Mouse (Mus musculus): Measurements from ENCODE around the gene Fhad1. TPM values are rescaled to one million over a fixed set of nuclear protein-coding genes. Genes with fewer than 3 reads are reported as not detected.
A peak's percentile ranks its signal among the peaks of the same experiment; 100 is the strongest.

The Fhad1 gene
- polyA plus RNA-seq, 1 experiment from 2014 or later = 5.2 TPM

DNA sequence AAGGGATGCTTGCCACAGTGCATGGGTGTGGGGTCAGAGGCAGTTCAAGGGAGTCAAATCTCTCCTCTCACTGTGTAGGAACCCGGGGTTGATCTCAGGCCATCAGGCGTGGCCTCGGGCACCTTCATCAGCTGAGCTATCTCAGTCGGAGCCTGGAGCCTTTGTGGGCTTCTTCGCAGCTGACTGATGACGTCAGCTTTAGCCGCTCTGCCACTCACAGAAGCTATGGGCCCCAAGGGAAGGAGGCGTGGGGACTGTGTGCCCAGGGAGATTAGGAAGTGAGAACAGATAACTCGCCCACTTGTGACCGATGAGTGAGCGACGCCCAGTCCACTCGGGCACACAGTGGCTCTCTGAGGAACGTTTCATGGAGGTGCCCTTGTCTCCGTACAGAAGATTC is 2.8 kb upstream of the Fhad1 start:
- Histone ChIP-seq H3K27me3 (ENCODE audit: control insufficient read depth, insufficient read depth, low read length) (no peaks in the 10 kb centered on the region), H3K27ac (ENCODE audit: low read depth, low read length) (no peak overlapping the region), H3K36me3 (ENCODE audit: control insufficient read depth, insufficient read depth, low read length) (no peaks in the 10 kb centered on the region), H3K4me2 (ENCODE audit: low read depth, low read length) (no peak overlapping the region), H3K9me3 (ENCODE audit: control insufficient read depth, low read length) (no peaks in the 10 kb centered on the region), H3K9ac (replicated peaks; ENCODE audit: low read depth, low read length) (no peak overlapping the region), H3K4me3 (ENCODE audit: low read depth, low read length) (no peak overlapping the region), H3K4me1 (ENCODE audit: control insufficient read depth, insufficient read depth, low read length) (peaks cover 9% of the 10 kb centered on the region; the same call in 1 of the 2 replicates)
- WGBS = 56% methylated on average over 15 of the region's 15 CpGs
- ATAC-seq (ENCODE audit: low read depth) = no peak

DNA sequence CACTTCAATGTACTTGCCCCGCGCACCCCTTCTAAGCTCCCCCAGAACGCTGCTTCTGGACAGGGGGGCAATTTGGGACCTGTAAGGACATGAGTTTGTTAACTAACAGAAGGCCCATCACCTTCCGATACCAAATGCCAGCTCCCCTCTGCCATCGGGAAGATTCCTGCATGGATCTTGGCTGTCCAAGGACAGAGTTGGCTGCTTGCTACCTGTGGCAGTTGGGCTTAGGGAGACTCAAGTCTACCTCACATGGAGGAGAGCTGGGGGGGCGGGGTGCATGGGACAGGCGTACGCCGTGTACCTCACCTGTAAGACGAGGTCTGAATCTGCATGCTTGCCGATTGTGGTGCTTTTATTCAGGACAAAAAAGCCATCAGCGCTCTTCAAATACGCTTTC is 3.6 kb downstream of the Fhad1 start:
- Histone ChIP-seq H3K9ac (replicated peaks; ENCODE audit: low read depth, low read length) (no peak overlapping the region), H3K4me2 (ENCODE audit: low read depth, low read length) (no peak overlapping the region), H3K27me3 (ENCODE audit: control insufficient read depth, insufficient read depth, low read length) (no peaks in the 10 kb centered on the region), H3K4me3 (ENCODE audit: low read depth, low read length) (no peak overlapping the region), H3K9me3 (ENCODE audit: control insufficient read depth, low read length) (no peaks in the 10 kb centered on the region), H3K36me3 (ENCODE audit: control insufficient read depth, insufficient read depth, low read length) (no peaks in the 10 kb centered on the region), H3K4me1 (ENCODE audit: control insufficient read depth, insufficient read depth, low read length) (peaks cover 9% of the 10 kb centered on the region; the same call in 1 of the 2 replicates), H3K27ac (ENCODE audit: low read depth, low read length) (no peak overlapping the region)
- WGBS = 91% methylated on average over 13 of the region's 13 CpGs
- no peak for ATAC-seq (ENCODE audit: low read depth)

GRCm38 (mm10) chr4:142010441-142010840 is 4.4 kb downstream of the Fhad1 start:
- Histone ChIP-seq H3K27ac (ENCODE audit: low read depth, low read length) (no peak overlapping the region), H3K27me3 (ENCODE audit: control insufficient read depth, insufficient read depth, low read length) (no peaks in the 10 kb centered on the region), H3K4me3 (ENCODE audit: low read depth, low read length) (no peak overlapping the region), H3K9me3 (ENCODE audit: control insufficient read depth, low read length) (no peaks in the 10 kb centered on the region), H3K4me2 (ENCODE audit: low read depth, low read length) (no peak overlapping the region), H3K36me3 (ENCODE audit: control insufficient read depth, insufficient read depth, low read length) (no peaks in the 10 kb centered on the region), H3K4me1 (ENCODE audit: control insufficient read depth, insufficient read depth, low read length) (peaks cover 6% of the 10 kb centered on the region; the same call in 1 of the 2 replicates), H3K9ac (replicated peaks; ENCODE audit: low read depth, low read length) (no peak overlapping the region)
- 80% methylated on average over 7 of the region's 7 CpGs for WGBS
- no peak for ATAC-seq (ENCODE audit: low read depth)

DNA sequence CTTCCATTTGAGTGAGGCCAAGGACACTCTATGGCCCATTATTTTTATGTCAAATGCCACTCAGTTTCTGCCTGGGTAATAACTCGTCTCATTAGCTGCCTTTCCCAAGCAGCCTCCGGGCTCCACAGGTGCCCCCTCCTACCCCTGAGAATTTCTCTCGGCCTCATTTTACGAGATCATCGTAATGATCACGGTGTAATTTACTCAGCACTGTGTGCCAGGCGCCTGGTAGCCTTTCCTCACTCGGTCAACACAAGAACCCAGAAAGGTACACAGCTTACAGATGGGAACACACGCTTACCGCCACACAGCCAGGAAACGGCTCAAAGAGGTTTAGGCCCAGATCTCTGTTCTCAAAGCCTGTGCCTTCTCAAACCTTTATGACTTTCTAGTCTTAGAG is 6.7 kb downstream of the Fhad1 start:
- H3K27ac ChIP-seq (ENCODE audit: low read depth, low read length) = no peak overlapping the region
- no peaks in the 10 kb centered on the region for H3K4me1 ChIP-seq (ENCODE audit: control insufficient read depth, insufficient read depth, low read length)
- no peaks in the 10 kb centered on the region for H3K27me3 ChIP-seq (ENCODE audit: control insufficient read depth, insufficient read depth, low read length)
- WGBS = 55% methylated on average over 11 of the region's 11 CpGs
- H3K9ac ChIP-seq (replicated peaks; ENCODE audit: low read depth, low read length) = no peak overlapping the region
- no peak for ATAC-seq (ENCODE audit: low read depth)
- no peaks in the 10 kb centered on the region for H3K9me3 ChIP-seq (ENCODE audit: control insufficient read depth, low read length)
- H3K4me2 ChIP-seq (ENCODE audit: low read depth, low read length) = no peak overlapping the region
- H3K4me3 ChIP-seq (ENCODE audit: low read depth, low read length) = no peak overlapping the region
- no peaks in the 10 kb centered on the region for H3K36me3 ChIP-seq (ENCODE audit: control insufficient read depth, insufficient read depth, low read length)

- Histone ChIP-seq H3K9ac (replicated peaks; ENCODE audit: low read depth, low read length) (no peak overlapping the region), H3K36me3 (ENCODE audit: control insufficient read depth, insufficient read depth, low read length) (no peaks in the 10 kb centered on the region), H3K4me3 (ENCODE audit: low read depth, low read length) (no peak overlapping the region), H3K9me3 (ENCODE audit: control insufficient read depth, low read length) (no peaks in the 10 kb centered on the region), H3K27me3 (ENCODE audit: control insufficient read depth, insufficient read depth, low read length) (no peaks in the 10 kb centered on the region), H3K4me1 (ENCODE audit: control insufficient read depth, insufficient read depth, low read length) (no peaks in the 10 kb centered on the region), H3K4me2 (ENCODE audit: low read depth, low read length) (no peak overlapping the region), H3K27ac (ENCODE audit: low read depth, low read length) (no peak overlapping the region)
- 56% methylated on average over 9 of the region's 9 CpGs for WGBS
- ATAC-seq (ENCODE audit: low read depth) = no peak
Measured at GRCm38 (mm10) chr4:142000581-142000980, 14.3 kb downstream of the Fhad1 start.

- WGBS = 59% methylated on average over 7 of the region's 7 CpGs
- H3K9me3 ChIP-seq (ENCODE audit: control insufficient read depth, low read length) = no peaks in the 10 kb centered on the region
- no peak for ATAC-seq (ENCODE audit: low read depth)
Measured at GRCm38 (mm10) chr4:141999494-142000074, 15.3 kb downstream of the Fhad1 start.

GRCm38 (mm10) chr4:141998282-141998821 is 16.5 kb downstream of the Fhad1 start:
- no peak overlapping the region for H3K9ac ChIP-seq (replicated peaks; ENCODE audit: low read depth, low read length)
- H3K27me3 ChIP-seq (ENCODE audit: control insufficient read depth, insufficient read depth, low read length) = no peaks in the 10 kb centered on the region
- H3K36me3 ChIP-seq (ENCODE audit: control insufficient read depth, insufficient read depth, low read length) = no peaks in the 10 kb centered on the region
- no peaks in the 10 kb centered on the region for H3K9me3 ChIP-seq (ENCODE audit: control insufficient read depth, low read length)
- peak overlapping the region; percentile 51 for H3K4me2 ChIP-seq (ENCODE audit: low read depth, low read length)
- no peak overlapping the region for H3K27ac ChIP-seq (ENCODE audit: low read depth, low read length)
- no peaks in the 10 kb centered on the region for H3K4me1 ChIP-seq (ENCODE audit: control insufficient read depth, insufficient read depth, low read length)
- peak overlapping the region; percentile 34 for H3K4me3 ChIP-seq (ENCODE audit: low read depth, low read length)
- ATAC-seq (ENCODE audit: low read depth) = peak; percentile 91
- WGBS = 24% methylated on average over 11 of the region's 11 CpGs

More at GRCm38 (mm10) chr4:141999494-142000074, 15.3 kb downstream of the Fhad1 start:
- Histone ChIP-seq H3K27me3 (ENCODE audit: control insufficient read depth, insufficient read depth, low read length) (no peaks in the 10 kb centered on the region), H3K4me3 (ENCODE audit: low read depth, low read length) (no peak overlapping the region), H3K36me3 (ENCODE audit: control insufficient read depth, insufficient read depth, low read length) (no peaks in the 10 kb centered on the region), H3K4me2 (ENCODE audit: low read depth, low read length) (no peak overlapping the region), H3K4me1 (ENCODE audit: control insufficient read depth, insufficient read depth, low read length) (no peaks in the 10 kb centered on the region), H3K9ac (replicated peaks; ENCODE audit: low read depth, low read length) (no peak overlapping the region), H3K27ac (ENCODE audit: low read depth, low read length) (no peak overlapping the region)

GRCm38 (mm10) chr4:141996880-141997279 is 18.0 kb downstream of the Fhad1 start:
- ATAC-seq (ENCODE audit: low read depth) = no peak
- Histone ChIP-seq H3K9me3 (ENCODE audit: control insufficient read depth, low read length) (no peaks in the 10 kb centered on the region), H3K4me1 (ENCODE audit: control insufficient read depth, insufficient read depth, low read length) (no peaks in the 10 kb centered on the region), H3K4me2 (ENCODE audit: low read depth, low read length) (no peak overlapping the region), H3K9ac (replicated peaks; ENCODE audit: low read depth, low read length) (no peak overlapping the region), H3K36me3 (ENCODE audit: control insufficient read depth, insufficient read depth, low read length) (no peaks in the 10 kb centered on the region), H3K4me3 (ENCODE audit: low read depth, low read length) (no peak overlapping the region), H3K27ac (ENCODE audit: low read depth, low read length) (no peak overlapping the region), H3K27me3 (ENCODE audit: control insufficient read depth, insufficient read depth, low read length) (no peaks in the 10 kb centered on the region)
- 75% methylated on average over 3 of the region's 3 CpGs for WGBS

DNA sequence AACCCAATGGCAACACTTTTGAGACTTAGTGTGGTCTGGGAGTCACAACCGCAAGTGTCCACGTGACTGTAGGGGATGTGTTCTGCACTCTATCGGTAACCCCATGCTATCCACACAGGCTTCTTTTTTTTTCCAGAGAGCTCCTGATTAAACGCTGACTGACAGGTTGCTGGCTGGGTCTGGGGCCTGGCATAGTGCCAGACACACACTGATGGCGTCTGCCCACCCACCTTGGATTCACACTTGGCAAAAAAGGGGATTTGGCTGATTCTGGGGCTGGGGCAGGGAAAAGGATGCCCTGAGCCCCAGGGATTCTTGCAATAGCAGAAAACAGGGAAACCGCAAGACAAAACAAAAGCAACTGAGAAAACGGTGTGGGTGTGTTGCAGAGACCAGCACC is 18.8 kb downstream of the Fhad1 start:
- Histone ChIP-seq H3K9me3 (ENCODE audit: control insufficient read depth, low read length) (no peaks in the 10 kb centered on the region), H3K9ac (replicated peaks; ENCODE audit: low read depth, low read length) (no peak overlapping the region), H3K27me3 (ENCODE audit: control insufficient read depth, insufficient read depth, low read length) (no peaks in the 10 kb centered on the region), H3K36me3 (ENCODE audit: control insufficient read depth, insufficient read depth, low read length) (no peaks in the 10 kb centered on the region), H3K4me1 (ENCODE audit: control insufficient read depth, insufficient read depth, low read length) (no peaks in the 10 kb centered on the region), H3K4me2 (ENCODE audit: low read depth, low read length) (no peak overlapping the region), H3K27ac (ENCODE audit: low read depth, low read length) (no peak overlapping the region), H3K4me3 (ENCODE audit: low read depth, low read length) (no peak overlapping the region)
- no peak for ATAC-seq (ENCODE audit: low read depth)
- 64% methylated on average over 7 of the region's 7 CpGs for WGBS
